Mouse (Mus musculus): ENCODE data around the gene Olfr497. TPM values are rescaled to one million over a fixed set of nuclear protein-coding genes. Genes with fewer than 3 reads are reported as not detected.

Gene Olfr497
- polyA plus RNA-seq (2016; fragmentation: Nextera tagmentation; extraction: Ambion mirVana): not detected in 2 replicates

DNA sequence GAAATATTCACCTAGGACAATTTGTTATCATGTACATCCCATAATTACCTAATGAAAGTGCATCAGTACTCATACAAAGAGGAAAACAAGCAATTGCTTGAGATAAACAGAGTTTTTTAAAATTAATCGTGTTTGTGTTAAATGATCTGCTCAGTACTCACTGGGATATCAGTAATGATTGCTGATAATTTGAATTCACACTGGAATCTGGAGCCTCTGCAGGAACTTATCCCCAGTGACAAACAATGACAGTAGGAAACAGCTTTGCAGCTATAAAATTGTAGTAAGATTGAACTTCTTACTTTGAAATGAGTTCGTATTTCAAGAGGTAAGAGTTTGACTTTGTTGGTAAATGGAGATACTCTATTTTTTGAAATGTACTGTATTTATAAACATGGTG lies at the start of gene Olfr497:
Olfr497 (plus strand) TSS at position 301 of the 400 bp plus-strand sequence.
- 81% methylated on average over 2 of the region's 2 CpGs for WGBS
- no peaks in the 10 kb centered on the region for H3K4me1 ChIP-seq
- ATAC-seq (ENCODE audit: low FRiP score): no peak

DNA sequence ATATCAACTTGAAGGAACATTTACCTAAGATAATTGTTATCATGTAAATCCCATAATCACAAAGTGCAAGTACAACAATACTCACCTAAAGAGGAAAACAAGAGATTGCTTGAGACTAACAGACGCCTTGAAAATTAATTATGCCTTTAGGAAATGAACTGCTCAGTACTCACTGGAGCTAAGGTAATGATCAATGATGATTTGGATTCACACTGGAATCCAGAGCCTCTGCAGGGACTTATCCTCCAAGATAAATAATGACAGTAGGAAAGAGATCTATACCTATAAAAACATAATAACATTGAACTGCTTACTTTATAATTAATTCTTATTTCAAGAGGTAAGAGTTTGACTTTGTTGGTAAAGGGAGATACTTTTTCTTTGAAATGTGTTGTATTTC lies 27.4 kb upstream of the Olfr497 start, which contains the start of gene Olfr495:
Olfr495 (plus strand) TSS at position 301 of the 400 bp plus-strand sequence.
- H3K4me3 ChIP-seq (replicated peaks): no peak within 1 kb of the TSS
- H3K4me1 ChIP-seq: no peaks in the 10 kb centered on the region
- 74% methylated on average over 1 of the region's 1 CpGs for WGBS
- no peaks in the 10 kb centered on the region for H3K36me3 ChIP-seq (replicated peaks)
- H3K9me3 ChIP-seq: no peaks in the 10 kb centered on the region
- no peak within 1 kb of the TSS for H3K27ac ChIP-seq
- no peak for ATAC-seq (ENCODE audit: low FRiP score)
- H3K4me2 ChIP-seq: no peak within 1 kb of the TSS
- H3K9ac ChIP-seq: no peak within 1 kb of the TSS
- H3K27me3 ChIP-seq: no peaks in the 10 kb centered on the region

More for the DNA sequence above, at the start of gene Olfr497:
- H3K36me3 ChIP-seq (replicated peaks): no peaks in the 10 kb centered on the region
- H3K27ac ChIP-seq: no peak within 1 kb of the TSS
- no peaks in the 10 kb centered on the region for H3K9me3 ChIP-seq
- H3K4me3 ChIP-seq (replicated peaks): no peak within 1 kb of the TSS
- no peak within 1 kb of the TSS for H3K4me2 ChIP-seq
- H3K27me3 ChIP-seq: no peaks in the 10 kb centered on the region
- no peak within 1 kb of the TSS for H3K9ac ChIP-seq

DNA sequence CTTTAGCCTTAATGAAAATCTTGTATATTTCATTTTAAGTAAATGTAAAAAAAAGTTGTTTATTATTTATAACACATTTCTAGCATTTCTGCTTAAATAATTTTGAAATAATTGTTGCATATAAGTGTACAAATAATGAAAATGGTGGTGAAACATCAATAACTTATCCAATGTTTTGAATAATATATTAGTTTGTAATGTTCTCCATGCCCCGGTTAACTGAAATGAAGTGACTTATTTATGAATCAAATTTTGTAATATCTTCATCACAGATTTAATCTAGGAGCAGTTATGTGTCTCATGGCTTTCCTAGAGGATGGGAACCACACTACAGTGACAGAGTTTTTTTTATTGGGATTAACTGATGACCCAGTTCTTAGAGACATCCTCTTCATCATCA lies 44.8 kb downstream of the Olfr497 start, which contains the start of gene Olfr498:
Olfr498 (plus strand) TSS at position 301 of the 400 bp plus-strand sequence.
- no peaks in the 10 kb centered on the region for H3K4me1 ChIP-seq
- no peak within 1 kb of the TSS for H3K4me3 ChIP-seq (replicated peaks)
- 96% methylated on average over 1 of the region's 1 CpGs for WGBS
- H3K4me2 ChIP-seq: no peak within 1 kb of the TSS
- ATAC-seq (ENCODE audit: low FRiP score): no peak
- no peaks in the 10 kb centered on the region for H3K36me3 ChIP-seq (replicated peaks)
- H3K9me3 ChIP-seq: no peaks in the 10 kb centered on the region
- H3K27ac ChIP-seq: no peak within 1 kb of the TSS
- H3K9ac ChIP-seq: no peak within 1 kb of the TSS
- no peaks in the 10 kb centered on the region for H3K27me3 ChIP-seq

Other genes starting within 250 kb of the Olfr497 start
- gene Olfr486, start 247.7 kb upstream of the Olfr497 start, polyA plus RNA-seq (2016; fragmentation: Nextera tagmentation; extraction: Ambion mirVana): not detected in 2 replicates
- not detected in 2 replicates for gene Olfr487, start 205.8 kb upstream of the Olfr497 start, polyA plus RNA-seq (2016; fragmentation: Nextera tagmentation; extraction: Ambion mirVana)
- 0.06 TPM in 1 of 2 replicates, not detected in the other for gene Olfr488, start 162.1 kb upstream of the Olfr497 start, polyA plus RNA-seq (2016; fragmentation: Nextera tagmentation; extraction: Ambion mirVana)
- gene Olfr490, start 131.5 kb upstream of the Olfr497 start, polyA plus RNA-seq (2016; fragmentation: Nextera tagmentation; extraction: Ambion mirVana): not detected in 2 replicates
- not detected in 2 replicates for gene Olfr491, start 107.0 kb upstream of the Olfr497 start, polyA plus RNA-seq (2016; fragmentation: Nextera tagmentation; extraction: Ambion mirVana)
- gene Olfr492, start 96.7 kb upstream of the Olfr497 start, polyA plus RNA-seq (2016; fragmentation: Nextera tagmentation; extraction: Ambion mirVana): not detected in 2 replicates
- gene Olfr493, start 73.4 kb upstream of the Olfr497 start, polyA plus RNA-seq (2016; fragmentation: Nextera tagmentation; extraction: Ambion mirVana): not detected in 2 replicates
- gene Olfr494, start 55.1 kb upstream of the Olfr497 start, polyA plus RNA-seq (2016; fragmentation: Nextera tagmentation; extraction: Ambion mirVana): not detected in 2 replicates
- not detected in 2 replicates for gene Olfr495, start 27.3 kb upstream of the Olfr497 start, polyA plus RNA-seq (2016; fragmentation: Nextera tagmentation; extraction: Ambion mirVana)
- gene Olfr498, start 44.9 kb downstream of the Olfr497 start, polyA plus RNA-seq (2016; fragmentation: Nextera tagmentation; extraction: Ambion mirVana): not detected in 2 replicates
- not detected in 2 replicates for gene Olfr502, start 104.6 kb downstream of the Olfr497 start, polyA plus RNA-seq (2016; fragmentation: Nextera tagmentation; extraction: Ambion mirVana)
- not detected in 2 replicates for gene Olfr503, start 124.1 kb downstream of the Olfr497 start, polyA plus RNA-seq (2016; fragmentation: Nextera tagmentation; extraction: Ambion mirVana)
- gene Olfr504, start 145.4 kb downstream of the Olfr497 start, polyA plus RNA-seq (2016; fragmentation: Nextera tagmentation; extraction: Ambion mirVana): not detected in 2 replicates
- not detected in 2 replicates for gene Olfr506, start 190.4 kb downstream of the Olfr497 start, polyA plus RNA-seq (2016; fragmentation: Nextera tagmentation; extraction: Ambion mirVana)
- gene Olfr507, start 201.4 kb downstream of the Olfr497 start, polyA plus RNA-seq (2016; fragmentation: Nextera tagmentation; extraction: Ambion mirVana): not detected in 2 replicates
- not detected in 2 replicates for gene Olfr508, start 209.6 kb downstream of the Olfr497 start, polyA plus RNA-seq (2016; fragmentation: Nextera tagmentation; extraction: Ambion mirVana)
- not detected in 2 replicates for gene Olfr509, start 231.5 kb downstream of the Olfr497 start, polyA plus RNA-seq (2016; fragmentation: Nextera tagmentation; extraction: Ambion mirVana)
- not detected in 2 replicates for gene Olfr510, start 246.0 kb downstream of the Olfr497 start, polyA plus RNA-seq (2016; fragmentation: Nextera tagmentation; extraction: Ambion mirVana)

All from forebrain, embryonic 12.5 days (tissue).